Mouse (Mus musculus): ENCODE results near the gene Daxx. TPM values are rescaled to one million over a fixed set of nuclear protein-coding genes. Genes with fewer than 3 reads are reported as not detected.
"Not testable (repeated sequence)": the region's sequence is repeated elsewhere in the genome, so short reads cannot be mapped to it uniquely, and the experiment has no call there.

The Daxx gene
- 18.1 and 22.4 TPM in 2 replicates for polyA plus RNA-seq (2015; fragmentation: Nextera tagmentation; extraction: Ambion mirVana)

DNA sequence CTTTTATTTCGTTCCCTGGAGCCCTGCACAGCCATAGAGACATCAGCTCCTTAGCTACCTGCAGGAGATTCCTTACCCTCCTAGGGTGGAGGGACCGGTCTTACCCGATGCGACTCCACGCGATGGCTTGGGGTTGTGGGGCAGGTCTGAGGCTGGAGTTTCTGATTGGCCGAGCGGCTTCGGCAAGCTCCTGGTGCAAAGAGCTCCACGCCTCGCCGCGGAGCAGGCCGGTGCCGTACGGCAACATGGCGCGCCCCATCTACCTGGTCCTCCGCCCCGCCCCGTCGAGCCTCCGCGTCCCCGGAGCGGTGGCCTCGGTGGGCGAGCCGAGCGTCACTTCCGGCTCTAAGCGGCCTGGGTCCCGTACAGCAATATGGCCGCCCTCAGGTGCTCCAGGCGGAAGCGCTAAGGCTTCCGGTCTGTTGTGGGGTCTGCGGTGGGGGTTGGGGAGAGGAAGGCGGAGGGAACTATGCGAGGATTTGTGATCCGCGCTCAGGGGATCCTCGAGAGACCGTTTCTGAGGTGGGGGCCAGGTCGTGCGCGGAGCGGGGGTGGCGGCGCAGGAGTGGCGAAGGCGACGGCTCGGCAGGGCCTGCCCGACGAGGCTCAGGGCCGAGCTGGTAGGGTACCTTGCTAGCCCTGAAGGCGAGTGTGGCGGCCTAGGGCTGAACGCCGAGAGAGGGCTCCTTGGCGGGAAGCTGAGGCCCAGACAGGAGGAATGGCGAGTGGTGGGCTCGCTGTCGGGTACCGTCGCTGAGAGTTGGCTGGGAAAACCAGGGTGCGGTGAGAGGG lies at the start of gene Daxx:
Gene Daxx (plus strand): TSS at position 338 of the 792 bp plus-strand sequence.
- under 1% methylated on average over 67 of the region's 68 CpGs for WGBS
- TF ChIP-seq CTCF (IDR thresholded peaks at IDR 0.05; ENCODE audit: low read depth) (peak; percentile 1; the same call in 1 of the 2 replicates), EP300 (optimal IDR thresholded peaks at IDR 0.05) (no peak)
- H3K27me3 ChIP-seq (ENCODE audit: control insufficient read depth, insufficient read depth, low read length) = no peaks in the 10 kb centered on the region

DNA sequence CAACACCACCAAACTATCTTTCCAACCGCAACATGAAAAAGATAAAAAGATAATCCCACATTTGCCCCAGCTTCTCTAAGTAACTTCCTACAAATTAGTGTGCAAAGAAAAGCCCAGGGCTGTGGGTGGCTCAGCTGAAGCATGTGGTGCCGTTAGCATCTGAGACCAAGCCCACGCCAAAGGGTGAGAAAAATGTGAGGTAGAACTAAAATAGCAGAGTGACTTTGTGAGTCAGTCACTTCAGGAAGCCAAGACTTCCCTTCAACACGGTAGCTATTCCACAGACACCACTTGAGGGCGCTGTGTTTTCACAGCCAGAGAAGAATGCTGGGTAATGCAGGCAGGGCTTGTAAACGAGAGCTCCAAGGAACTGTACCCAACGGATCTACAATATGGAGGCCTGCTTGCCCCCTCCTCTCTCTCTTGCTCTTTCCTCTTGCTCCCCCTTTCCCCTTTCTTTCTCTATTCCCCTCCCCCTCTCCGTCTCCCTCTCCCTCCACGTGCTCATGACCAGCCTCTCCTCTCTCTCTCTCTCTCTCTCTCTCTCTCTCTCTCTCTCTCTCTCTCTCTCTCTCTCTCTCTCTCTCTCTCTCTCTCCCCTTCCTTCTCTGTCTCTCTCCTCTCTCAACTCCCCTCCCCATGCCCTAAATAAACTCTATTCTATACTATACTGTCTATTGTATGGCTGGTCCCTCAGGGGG lies 43.7 kb upstream of the Daxx start:
- ATAC-seq (ENCODE audit: low FRiP score, low TSS enrichment) = peak; percentile 45; the same call in 1 of the 2 replicates
- Histone ChIP-seq H3K27me3 (ENCODE audit: control insufficient read depth, insufficient read depth, low read length) (no peaks in the 10 kb centered on the region), H3K9ac (ENCODE audit: low read length) (no peak overlapping the region), H3K4me2 (replicated peaks; ENCODE audit: low read depth) (no peak overlapping the region), H3K9me3 (ENCODE audit: control insufficient read depth, low read length) (no peaks in the 10 kb centered on the region), H3K4me3 (ENCODE audit: low read depth, low read length) (no peak overlapping the region), H3K36me3 (ENCODE audit: control insufficient read depth, insufficient read depth, low read length) (no peaks in the 10 kb centered on the region), H3K27ac (replicated peaks) (no peak overlapping the region), H3K4me1 (replicated peaks; ENCODE audit: control insufficient read depth, insufficient read depth) (no peaks in the 10 kb centered on the region)
- TF ChIP-seq CTCF (IDR thresholded peaks at IDR 0.05; ENCODE audit: low read depth) = peak; percentile 75
- TF ChIP-seq EP300 (optimal IDR thresholded peaks at IDR 0.05) = no peak
- whole genome bisulfite sequencing = 27% methylated on average over 9 of the region's 9 CpGs
- DNase-seq (ENCODE audit: low spot score) = peak; percentile 67

More for the DNA sequence above, at the start of gene Daxx:
- Histone ChIP-seq H3K36me3 (ENCODE audit: control insufficient read depth, insufficient read depth, low read length) (peaks cover 17% of the 10 kb centered on the region), H3K9me3 (ENCODE audit: control insufficient read depth, low read length) (no peaks in the 10 kb centered on the region), H3K4me2 (replicated peaks; ENCODE audit: low read depth) (peak within 1 kb of the TSS; percentile 94), H3K27ac (replicated peaks) (peak within 1 kb of the TSS; percentile 99), H3K9ac (ENCODE audit: low read length) (peak within 1 kb of the TSS; percentile 97), H3K4me3 (ENCODE audit: low read depth, low read length) (peak within 1 kb of the TSS; percentile 86), H3K4me1 (replicated peaks; ENCODE audit: control insufficient read depth, insufficient read depth) (peaks cover 3% of the 10 kb centered on the region; the same call in 1 of the 2 replicates)
- DNase-seq (ENCODE audit: low spot score) = peak; percentile 99
- ATAC-seq (ENCODE audit: low FRiP score, low TSS enrichment) = peak; percentile 96

DNA sequence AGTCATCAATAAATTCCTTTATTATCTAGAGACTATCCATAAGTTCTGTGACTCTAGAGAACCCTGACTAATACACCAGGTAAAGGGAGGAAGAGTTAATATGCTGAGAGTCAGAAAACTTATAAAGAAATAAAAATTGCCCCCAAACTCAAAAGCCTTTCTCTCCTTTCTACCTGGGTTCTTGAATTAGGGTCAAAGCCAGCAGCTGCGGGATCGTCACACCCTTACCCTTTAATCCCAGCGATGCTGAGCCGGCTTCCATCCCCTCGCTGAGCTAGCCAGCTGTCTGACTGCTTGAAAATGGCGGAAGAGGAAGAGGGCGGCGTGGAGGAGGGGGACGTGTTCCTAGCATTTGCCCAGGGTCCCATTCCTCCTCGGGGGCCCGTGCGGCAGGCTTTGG lies 35.7 kb upstream of the Daxx start, which contains the start of gene Gm7029:
Gene Gm7029 (plus strand): TSS at position 301 of the 400 bp plus-strand sequence.
- H3K4me2 ChIP-seq (replicated peaks; ENCODE audit: low read depth); H3K4me1 ChIP-seq (replicated peaks; ENCODE audit: control insufficient read depth, insufficient read depth); H3K27me3 ChIP-seq (ENCODE audit: control insufficient read depth, insufficient read depth, low read length); DNase-seq (ENCODE audit: low spot score); H3K27ac ChIP-seq (replicated peaks); H3K9ac ChIP-seq (ENCODE audit: low read length); H3K4me3 ChIP-seq (ENCODE audit: low read depth, low read length); H3K9me3 ChIP-seq (ENCODE audit: control insufficient read depth, low read length); H3K36me3 ChIP-seq (ENCODE audit: control insufficient read depth, insufficient read depth, low read length); ATAC-seq (ENCODE audit: low FRiP score, low TSS enrichment): not testable (repeated sequence)
- WGBS = no CpG with 5 or more reads among the region's 12 CpGs

DNA sequence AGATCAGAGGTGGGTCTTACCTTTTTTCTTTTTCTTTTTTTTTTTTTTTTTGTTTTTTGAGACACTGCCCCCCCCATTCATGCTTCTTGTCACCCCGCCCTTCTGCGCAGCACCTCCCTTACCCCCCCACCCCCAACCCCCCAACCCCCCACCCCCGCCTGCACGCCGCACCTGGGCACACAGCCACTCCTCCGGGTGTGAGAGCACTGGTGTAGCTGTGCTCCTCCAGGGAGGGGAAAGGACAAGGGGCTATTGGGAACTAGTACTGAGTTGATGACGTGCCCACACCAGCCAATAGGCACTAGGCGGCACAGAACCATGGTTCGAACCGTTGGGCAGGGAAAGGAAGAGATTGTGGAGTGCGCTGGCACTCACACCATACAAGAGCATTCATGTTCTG lies 34.8 kb upstream of the Daxx start:
- H3K9me3 ChIP-seq (ENCODE audit: control insufficient read depth, low read length) = no peaks in the 10 kb centered on the region
- H3K36me3 ChIP-seq (ENCODE audit: control insufficient read depth, insufficient read depth, low read length) = no peaks in the 10 kb centered on the region
- ATAC-seq (ENCODE audit: low FRiP score, low TSS enrichment) = no peak
- TF ChIP-seq CTCF (IDR thresholded peaks at IDR 0.05; ENCODE audit: low read depth) = no peak
- no peak for TF ChIP-seq EP300 (optimal IDR thresholded peaks at IDR 0.05)
- H3K4me2 ChIP-seq (replicated peaks; ENCODE audit: low read depth) = no peak overlapping the region
- H3K27me3 ChIP-seq (ENCODE audit: control insufficient read depth, insufficient read depth, low read length) = no peaks in the 10 kb centered on the region
- no peak for DNase-seq (ENCODE audit: low spot score)
- no peaks in the 10 kb centered on the region for H3K4me1 ChIP-seq (replicated peaks; ENCODE audit: control insufficient read depth, insufficient read depth)
- no peak overlapping the region for H3K27ac ChIP-seq (replicated peaks)
- no peak overlapping the region for H3K4me3 ChIP-seq (ENCODE audit: low read depth, low read length)
- H3K9ac ChIP-seq (ENCODE audit: low read length) = no peak overlapping the region
- 90% methylated on average over 9 of the region's 11 CpGs for WGBS

DNA sequence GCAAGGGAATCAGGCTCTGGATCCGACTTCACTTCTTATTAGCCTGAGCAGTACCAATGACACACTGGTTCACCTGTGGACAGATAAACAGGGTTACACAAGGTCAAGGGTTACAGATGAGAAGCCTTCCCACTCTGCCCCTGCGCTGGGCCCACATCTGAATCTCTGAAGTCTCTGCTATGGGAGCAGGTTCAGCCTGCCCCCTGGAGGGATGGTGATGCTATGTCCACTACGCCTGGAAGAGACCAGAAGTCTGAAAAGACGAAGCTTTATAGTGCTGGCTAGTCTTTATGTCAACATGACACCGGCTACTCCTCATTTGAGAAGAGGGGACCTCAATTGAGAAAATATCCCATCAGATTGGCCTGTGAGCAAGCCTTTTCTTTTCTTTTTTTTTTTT lies 33.4 kb upstream of the Daxx start:
- not testable (repeated sequence) for H3K36me3 ChIP-seq (ENCODE audit: control insufficient read depth, insufficient read depth, low read length); ATAC-seq (ENCODE audit: low FRiP score, low TSS enrichment); H3K27ac ChIP-seq (replicated peaks); H3K4me1 ChIP-seq (replicated peaks; ENCODE audit: control insufficient read depth, insufficient read depth); H3K9ac ChIP-seq (ENCODE audit: low read length); H3K4me2 ChIP-seq (replicated peaks; ENCODE audit: low read depth); H3K4me3 ChIP-seq (ENCODE audit: low read depth, low read length); H3K27me3 ChIP-seq (ENCODE audit: control insufficient read depth, insufficient read depth, low read length); H3K9me3 ChIP-seq (ENCODE audit: control insufficient read depth, low read length)
- TF ChIP-seq CTCF (IDR thresholded peaks at IDR 0.05; ENCODE audit: low read depth) = peak; percentile 52
- WGBS = 82% methylated on average over 5 of the region's 5 CpGs
- DNase-seq (ENCODE audit: low spot score) = peak; percentile 27

DNA sequence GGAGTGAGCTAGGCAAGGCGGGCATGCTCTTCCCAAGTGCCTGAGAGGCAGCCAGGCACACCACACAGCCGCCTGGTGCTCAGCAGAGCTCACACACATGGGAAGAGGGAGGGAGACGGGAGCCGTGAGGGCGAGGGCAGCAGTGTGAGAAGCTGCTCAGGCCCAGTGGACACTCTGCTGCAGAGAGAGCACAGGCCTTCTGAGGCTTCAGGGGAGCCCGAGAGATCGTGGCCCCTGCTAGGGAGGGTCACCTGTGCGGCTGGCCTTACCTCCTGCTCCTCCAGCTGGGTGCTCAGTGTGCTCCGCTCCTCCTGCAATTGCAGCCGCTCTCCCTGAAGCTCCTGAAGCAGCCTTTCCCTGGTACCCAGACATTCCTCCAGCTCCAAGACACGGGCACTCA lies 24.9 kb upstream of the Daxx start:
- H3K27ac ChIP-seq (replicated peaks); H3K9me3 ChIP-seq (ENCODE audit: control insufficient read depth, low read length); H3K9ac ChIP-seq (ENCODE audit: low read length); H3K27me3 ChIP-seq (ENCODE audit: control insufficient read depth, insufficient read depth, low read length); H3K4me2 ChIP-seq (replicated peaks; ENCODE audit: low read depth); DNase-seq (ENCODE audit: low spot score); H3K4me1 ChIP-seq (replicated peaks; ENCODE audit: control insufficient read depth, insufficient read depth); H3K4me3 ChIP-seq (ENCODE audit: low read depth, low read length); H3K36me3 ChIP-seq (ENCODE audit: control insufficient read depth, insufficient read depth, low read length): not testable (repeated sequence)
- WGBS = 91% methylated on average over 4 of the region's 11 CpGs
- ATAC-seq (ENCODE audit: low FRiP score, low TSS enrichment) = peak; percentile 23; the same call in 1 of the 2 replicates

DNA sequence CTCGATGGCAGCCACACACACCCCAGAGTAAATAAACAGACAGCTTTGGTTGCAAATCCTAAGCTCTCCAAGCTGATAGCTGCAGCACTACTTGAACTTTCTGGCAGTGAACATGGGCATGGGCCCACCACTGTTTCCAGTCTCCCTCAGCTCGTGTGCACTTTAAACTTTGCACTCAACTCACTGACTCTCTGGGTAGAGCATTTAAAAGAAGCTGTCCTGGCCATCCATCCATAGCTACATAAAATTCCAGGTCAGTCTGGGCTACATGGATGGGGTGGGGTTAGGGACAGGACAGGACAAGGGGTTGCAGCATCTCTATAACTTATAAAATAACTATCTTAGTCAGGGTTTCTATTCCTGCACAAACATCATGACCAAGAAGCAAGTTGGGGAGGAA lies 21.4 kb upstream of the Daxx start:
- H3K27me3 ChIP-seq (ENCODE audit: control insufficient read depth, insufficient read depth, low read length); ATAC-seq (ENCODE audit: low FRiP score, low TSS enrichment); H3K36me3 ChIP-seq (ENCODE audit: control insufficient read depth, insufficient read depth, low read length); DNase-seq (ENCODE audit: low spot score); H3K9ac ChIP-seq (ENCODE audit: low read length); H3K27ac ChIP-seq (replicated peaks); H3K4me2 ChIP-seq (replicated peaks; ENCODE audit: low read depth); H3K4me3 ChIP-seq (ENCODE audit: low read depth, low read length); H3K9me3 ChIP-seq (ENCODE audit: control insufficient read depth, low read length); H3K4me1 ChIP-seq (replicated peaks; ENCODE audit: control insufficient read depth, insufficient read depth): not testable (repeated sequence)
- 39% methylated on average over 2 of the region's 2 CpGs for WGBS

DNA sequence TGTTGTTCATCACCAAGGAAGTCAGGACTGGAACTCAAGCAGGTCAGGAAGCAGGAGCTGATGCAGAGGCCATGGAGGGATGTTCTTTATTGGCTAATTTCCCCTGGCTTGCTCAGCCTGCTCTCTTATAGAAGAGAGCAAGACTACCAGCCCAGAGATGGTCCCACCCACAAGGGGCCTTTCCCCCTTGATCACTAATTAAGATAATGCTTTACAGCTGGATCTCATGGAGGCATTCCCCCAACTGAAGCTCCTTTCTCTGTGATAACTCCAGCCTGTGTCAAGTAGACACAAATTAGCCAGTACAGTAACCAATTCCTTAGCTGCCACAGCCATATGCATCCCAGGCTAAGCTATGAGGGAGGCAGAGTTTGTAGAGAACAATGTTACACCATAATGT lies 21.0 kb upstream of the Daxx start:
- H3K9me3 ChIP-seq (ENCODE audit: control insufficient read depth, low read length); H3K27ac ChIP-seq (replicated peaks); H3K4me3 ChIP-seq (ENCODE audit: low read depth, low read length); H3K4me1 ChIP-seq (replicated peaks; ENCODE audit: control insufficient read depth, insufficient read depth); H3K27me3 ChIP-seq (ENCODE audit: control insufficient read depth, insufficient read depth, low read length); H3K36me3 ChIP-seq (ENCODE audit: control insufficient read depth, insufficient read depth, low read length); H3K9ac ChIP-seq (ENCODE audit: low read length); H3K4me2 ChIP-seq (replicated peaks; ENCODE audit: low read depth); DNase-seq (ENCODE audit: low spot score); ATAC-seq (ENCODE audit: low FRiP score, low TSS enrichment): not testable (repeated sequence)

All from stomach, postnatal 0 days (tissue).